Mouse (Mus musculus) bone marrow, adult 2 months (tissue): ENCODE results near the gene Ddx5.
A peak's percentile ranks its signal among the peaks of the same experiment; 100 is the strongest.

Experiments used
- CTCF ChIP-seq: fragments of 200-500 bp; IDR thresholded peaks from 2 replicates; pipeline ENCODE4 v1.5.1; 2011; ENCODE audit warnings: low read length, control low read depth; ENCODE audit not compliant: control insufficient read depth, insufficient read depth
- POLR2A ChIP-seq: fragments of 200-500 bp; IDR thresholded peaks from 2 replicates; pipeline ENCODE4 v1.6.1; 2011; ENCODE audit warnings: low read depth, mild to moderate bottlenecking, control low read depth, low read length, borderline replicate concordance; ENCODE audit not compliant: control insufficient read depth

- no peak for TF ChIP-seq CTCF
- peak; percentile 54; the same call in 1 of the 2 replicates for TF ChIP-seq POLR2A
These were observed 1.6 kb downstream of the Ddx5 start for GRCm38 (mm10) chr11:106787131-106788025.
